Mouse (Mus musculus) thymus, postnatal 10 days (tissue): ENCODE data around the gene Spem2.
A peak's percentile ranks its signal among the peaks of the same experiment; 100 is the strongest.

Experiments
- DNase-seq, 2 experiments: peaks; one replicate each; pipeline ENCODE4 v3.0.0; 2021; ENCODE audit warnings: low spot score in 2 of 2

Gene Spem2

DNA sequence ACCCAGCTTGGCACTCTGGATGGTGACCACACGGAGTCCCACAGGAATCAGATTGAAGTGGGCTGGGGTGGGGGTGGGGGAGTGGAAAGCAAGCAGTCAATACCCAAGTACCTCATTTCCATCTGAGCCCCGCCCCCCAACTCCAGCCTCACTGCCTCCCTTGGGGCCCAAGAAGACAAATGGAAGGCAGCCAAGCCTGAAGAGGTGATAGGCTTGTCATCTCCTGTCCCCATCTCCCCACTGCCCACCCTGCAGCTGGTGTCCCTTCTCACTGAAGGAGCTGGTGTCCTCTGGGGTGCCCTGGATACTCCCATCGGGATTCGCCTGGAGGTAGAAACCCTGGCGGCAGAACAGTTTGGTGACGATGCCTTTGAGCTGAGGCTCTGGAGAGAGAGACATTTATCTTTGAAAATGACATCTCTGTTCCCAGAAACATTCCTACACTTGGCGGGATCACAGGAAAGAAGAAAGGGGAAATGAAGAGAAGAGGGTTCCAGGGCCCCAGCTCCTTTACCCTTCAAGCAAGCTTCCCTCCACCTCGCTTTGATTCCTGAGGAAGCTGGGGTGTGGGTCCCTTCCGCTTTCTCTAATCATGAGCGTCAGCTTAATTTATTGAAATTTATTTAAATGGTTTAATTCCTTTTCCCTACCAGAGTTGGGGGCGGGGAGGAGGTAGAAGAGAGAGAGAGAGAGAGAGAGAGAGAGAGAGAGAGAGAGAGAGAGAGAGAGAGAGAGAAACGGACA, 18.7 kb downstream of the Spem2 start:
- DNase-seq, result no peak

DNA sequence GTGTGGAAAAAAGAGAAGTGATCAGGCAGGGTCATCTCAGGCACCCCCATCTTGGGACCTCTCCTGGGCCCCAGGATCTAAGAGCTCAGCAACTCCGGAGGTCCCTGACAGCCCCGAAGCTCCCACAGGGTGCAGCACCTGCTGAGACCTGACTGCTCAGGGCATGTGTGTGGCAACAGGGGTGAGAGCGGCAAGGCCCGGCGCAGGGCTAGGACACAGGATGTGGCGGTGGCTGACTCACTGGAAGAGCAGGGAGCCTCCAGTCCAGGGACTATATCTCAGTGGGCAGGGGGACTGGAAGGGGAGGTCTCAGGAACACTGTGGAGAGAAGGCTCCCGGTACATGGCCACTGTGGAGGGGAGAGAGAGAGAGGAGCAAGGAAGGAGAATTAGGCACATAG, 20.3 kb downstream of the Spem2 start:
- no peak for DNase-seq

DNA sequence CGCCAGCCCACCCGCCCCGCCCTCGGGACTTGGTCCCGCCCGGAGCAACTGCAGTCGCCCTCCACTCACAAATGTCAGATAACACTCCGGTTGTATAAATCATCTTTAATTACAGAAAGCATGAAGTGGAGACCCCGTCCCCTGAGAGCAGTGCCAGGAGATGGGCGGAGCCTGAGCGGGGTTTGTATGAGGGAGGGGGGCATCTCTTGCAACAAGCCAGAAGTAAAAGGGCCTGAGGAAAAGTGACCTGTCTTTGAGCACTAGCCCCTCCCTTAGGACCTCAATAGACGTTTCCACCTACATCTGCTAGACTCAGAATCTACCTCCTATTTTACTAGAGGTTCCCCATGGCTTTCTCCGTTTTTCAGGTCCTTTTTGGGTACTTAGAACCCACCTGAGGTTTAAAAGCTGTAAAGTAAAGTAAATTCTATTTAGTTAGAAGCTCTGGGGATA, 22.3 kb downstream of the Spem2 start:
- DNase-seq, result no peak

- peak; percentile 89 to 90 for DNase-seq
Measured at GRCm38 (mm10) chr11:69795168-69795982, 22.9 kb downstream of the Spem2 start, which contains the start of gene Chrnb1. TSS of gene Chrnb1 (minus strand) at chr11:69795943.

DNA sequence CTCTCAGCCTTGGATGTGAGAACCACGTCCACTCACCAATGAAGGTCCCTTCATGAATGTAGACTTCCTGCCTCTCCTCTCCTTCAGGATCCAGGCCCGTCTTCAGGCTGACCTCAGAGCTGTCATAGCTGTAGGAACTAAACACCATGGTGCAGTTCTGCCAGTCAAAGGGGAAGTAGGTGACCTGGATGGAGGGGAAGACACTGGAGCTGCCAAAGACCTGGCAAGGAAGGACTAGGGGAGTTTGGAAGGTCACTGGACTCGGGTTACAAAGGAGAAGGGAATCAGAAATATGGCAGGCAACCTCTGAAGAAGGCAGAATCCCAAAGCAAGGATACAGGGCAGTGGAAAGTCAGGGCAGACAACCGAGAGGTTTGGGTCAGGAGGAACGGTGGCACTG, 24.8 kb downstream of the Spem2 start:
- DNase-seq, result no peak

DNA sequence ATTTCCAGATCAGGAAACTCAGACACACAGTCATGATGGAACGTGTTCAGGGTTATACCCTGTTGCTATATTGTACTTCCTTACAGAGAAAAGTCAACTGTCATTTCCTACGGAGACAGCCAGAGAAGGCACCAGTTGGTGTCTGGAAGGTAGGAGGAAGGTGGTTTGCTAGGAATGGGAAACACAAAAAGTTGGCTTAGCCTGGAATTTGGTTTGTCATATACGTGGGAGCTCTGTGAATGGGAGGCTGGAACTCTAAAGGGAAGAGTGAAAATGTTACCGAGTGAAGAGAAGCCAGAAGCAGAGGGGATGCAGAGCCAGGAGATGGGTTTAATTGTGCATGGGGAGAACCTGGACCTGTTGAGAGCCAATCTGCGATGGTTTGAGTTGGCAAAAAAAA, 26.8 kb downstream of the Spem2 start:
- no peak for DNase-seq

- DNase-seq, result no peak
Measured at GRCm38 (mm10) chr11:69789431-69789830, 28.8 kb downstream of the Spem2 start.

- DNase-seq, result no peak
Measured at GRCm38 (mm10) chr11:69787306-69787705, 31.0 kb downstream of the Spem2 start.

- DNase-seq, result no peak
Measured at GRCm38 (mm10) chr11:69784793-69785272, 33.4 kb downstream of the Spem2 start.

GRCm38 (mm10) chr11:69781828-69782227, 36.4 kb downstream of the Spem2 start:
- DNase-seq, result no peak

- no peak for DNase-seq
Measured at GRCm38 (mm10) chr11:69778985-69779384, 39.3 kb downstream of the Spem2 start.

DNA sequence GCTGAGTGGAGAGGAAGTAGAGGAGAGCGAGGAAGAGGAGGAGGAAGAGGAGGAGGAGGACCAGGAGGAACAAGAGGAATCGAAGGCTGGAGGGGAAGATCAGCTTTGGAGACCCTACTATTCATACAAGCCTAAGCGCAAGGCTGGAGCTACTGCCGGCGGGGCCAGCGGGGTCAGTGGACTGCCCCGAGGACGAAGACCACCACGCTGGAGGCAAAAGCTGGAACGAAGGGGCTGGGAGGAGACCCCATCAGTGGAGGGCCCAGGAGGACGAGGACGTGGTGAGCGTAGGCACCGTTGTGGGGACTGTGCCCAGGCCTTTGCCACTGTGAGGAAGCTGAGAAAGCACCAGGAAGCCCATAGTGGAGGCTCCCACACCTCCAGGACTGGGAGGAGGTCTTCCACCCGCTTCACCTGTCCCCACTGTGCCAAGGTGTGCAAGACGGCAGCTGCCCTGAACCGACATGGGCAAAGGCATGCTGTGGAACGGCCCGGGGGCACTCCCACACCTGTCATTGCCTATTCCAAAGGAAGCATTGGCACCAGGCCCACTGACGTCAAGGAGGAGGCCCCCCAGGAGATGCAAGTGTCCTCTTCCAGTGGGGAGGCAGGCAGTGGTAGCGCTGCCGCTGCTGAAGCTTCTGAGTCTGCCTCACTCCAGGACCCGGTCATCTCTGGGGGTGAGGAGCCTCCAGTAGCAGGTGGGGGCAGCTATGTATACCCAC, 39.8 kb downstream of the Spem2 start:
- no peak for DNase-seq

GRCm38 (mm10) chr11:69777504-69778257, 40.6 kb downstream of the Spem2 start:
- no peak for DNase-seq

DNA sequence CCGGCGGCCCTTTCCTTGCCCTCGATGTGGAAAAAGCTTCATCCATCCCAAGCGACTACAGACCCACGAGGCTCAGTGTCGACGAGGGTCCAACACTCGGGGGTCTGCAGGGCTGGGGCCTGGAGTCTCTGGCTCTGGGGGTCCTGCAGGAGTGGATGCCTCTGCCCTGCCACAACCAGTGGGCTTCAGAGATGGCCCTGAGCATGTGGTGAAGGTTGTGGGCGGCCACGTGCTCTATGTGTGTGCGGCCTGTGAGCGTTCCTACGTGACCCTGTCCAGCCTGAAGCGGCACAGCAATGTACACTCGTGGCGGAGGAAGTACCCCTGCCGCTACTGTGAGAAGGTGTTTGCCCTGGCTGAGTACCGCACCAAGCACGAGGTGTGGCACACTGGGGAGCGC, 41.8 kb downstream of the Spem2 start:
- DNase-seq, result no peak

GRCm38 (mm10) chr11:69775716-69776115, 42.5 kb downstream of the Spem2 start:
- DNase-seq, result no peak

GRCm38 (mm10) chr11:69774961-69775360, 43.3 kb downstream of the Spem2 start:
- DNase-seq, result no peak

- no peak for DNase-seq
Measured at GRCm38 (mm10) chr11:69767625-69767909, 50.7 kb downstream of the Spem2 start.

GRCm38 (mm10) chr11:69766872-69767624, 51.2 kb downstream of the Spem2 start:
- DNase-seq, result no peak
